Mouse (Mus musculus): ENCODE results near the gene Zar1l. TPM values are rescaled to one million over a fixed set of nuclear protein-coding genes. Genes with fewer than 3 reads are reported as not detected.
"Not testable (repeated sequence)": the region's sequence is repeated elsewhere in the genome, so short reads cannot be mapped to it uniquely, and the experiment has no call there.

Gene Zar1l
- polyA plus RNA-seq, 1 experiment from 2014 or later, result not detected

DNA sequence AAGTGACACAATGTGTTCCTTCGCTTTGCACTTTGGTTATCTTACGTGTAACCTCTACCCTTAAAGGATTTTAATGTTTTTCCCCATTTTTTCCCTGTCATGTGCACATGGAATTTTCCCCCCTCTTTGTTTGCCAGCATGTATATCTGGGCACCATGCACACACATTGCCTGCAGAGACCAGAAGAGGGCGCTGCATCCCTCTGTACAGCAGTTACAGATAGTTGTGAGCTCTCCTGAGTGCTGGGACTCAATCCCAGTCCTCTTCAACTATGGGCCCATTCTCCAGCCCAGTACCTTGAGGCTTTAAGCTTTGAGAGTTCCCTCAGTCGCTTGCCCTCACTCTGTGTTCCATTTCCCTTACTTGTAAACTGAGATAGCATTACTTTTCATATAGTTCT, 4.7 kb downstream of the Zar1l start:
- Histone ChIP-seq H3K36me3 (replicated peaks; ENCODE audit: control insufficient read depth, insufficient read depth, low read depth, low read length) (no peaks in the 10 kb centered on the region), H3K4me1 (ENCODE audit: control insufficient read depth, insufficient read depth, low read length) (no peaks in the 10 kb centered on the region), H3K9ac (replicated peaks; ENCODE audit: low read length) (no peak overlapping the region), H3K27ac (replicated peaks; ENCODE audit: low read depth, low read length) (no peak overlapping the region), H3K9me3 (replicated peaks; ENCODE audit: control insufficient read depth, low read length) (no peaks in the 10 kb centered on the region), H3K4me3 (ENCODE audit: low read depth, low read length) (no peak overlapping the region), H3K4me2 (ENCODE audit: low read depth, low read length) (no peak overlapping the region), H3K27me3 (ENCODE audit: control insufficient read depth, insufficient read depth, low read length) (no peaks in the 10 kb centered on the region)
- no peak for ATAC-seq (replicated peaks; ENCODE audit: insufficient number of reproducible peaks, low FRiP score, low TSS enrichment, low read depth)
- DNase-seq (ENCODE audit: low spot score), result no peak
- 82% methylated on average over 4 of the region's 4 CpGs for WGBS

DNA sequence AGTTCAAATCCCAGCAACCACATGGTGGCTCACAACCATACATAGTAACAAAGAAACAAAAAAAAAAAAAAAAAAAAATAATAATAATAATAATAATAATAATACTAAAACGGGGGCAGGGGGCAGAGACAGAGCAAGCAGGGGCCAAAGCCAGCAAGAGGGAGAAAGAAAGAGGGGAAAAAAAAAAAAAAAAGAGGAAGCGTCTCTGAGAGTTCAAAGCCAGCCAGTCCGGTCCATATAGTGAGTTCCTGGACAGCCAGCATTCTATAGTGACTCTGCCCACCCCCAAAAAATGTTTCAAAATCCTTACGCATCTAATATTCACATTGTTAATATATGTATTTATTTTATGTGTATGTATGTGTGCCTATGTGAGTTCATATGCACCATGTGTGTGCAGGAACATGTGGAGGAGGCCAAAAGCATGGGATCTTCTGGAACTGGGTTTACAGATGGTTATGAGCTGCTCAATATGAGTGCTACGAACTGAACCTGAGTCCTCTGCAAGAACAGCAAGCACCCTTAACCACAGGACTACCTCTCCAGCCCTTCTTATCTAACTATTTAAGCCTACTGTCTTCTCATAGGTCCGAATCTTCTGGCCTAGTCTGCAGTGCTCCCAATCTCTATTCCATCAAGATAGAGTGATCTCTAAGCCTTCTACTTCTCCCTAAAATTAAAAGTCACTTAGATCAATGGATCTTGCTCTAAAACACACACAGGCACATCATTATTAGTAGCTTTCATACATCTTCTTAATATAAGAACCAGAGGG, 7.3 kb downstream of the Zar1l start:
- H3K4me3 ChIP-seq (ENCODE audit: low read depth, low read length), result no peak overlapping the region
- H3K27me3 ChIP-seq (ENCODE audit: control insufficient read depth, insufficient read depth, low read length), result no peaks in the 10 kb centered on the region
- no peak overlapping the region for H3K27ac ChIP-seq (replicated peaks; ENCODE audit: low read depth, low read length)
- WGBS, result 84% methylated on average over 6 of the region's 6 CpGs
- no peaks in the 10 kb centered on the region for H3K36me3 ChIP-seq (replicated peaks; ENCODE audit: control insufficient read depth, insufficient read depth, low read depth, low read length)
- DNase-seq (ENCODE audit: low spot score), result no peak
- H3K4me2 ChIP-seq (ENCODE audit: low read depth, low read length), result no peak overlapping the region
- no peak for ATAC-seq (replicated peaks; ENCODE audit: insufficient number of reproducible peaks, low FRiP score, low TSS enrichment, low read depth)
- no peak overlapping the region for H3K9ac ChIP-seq (replicated peaks; ENCODE audit: low read length)
- H3K4me1 ChIP-seq (ENCODE audit: control insufficient read depth, insufficient read depth, low read length), result no peaks in the 10 kb centered on the region
- H3K9me3 ChIP-seq (replicated peaks; ENCODE audit: control insufficient read depth, low read length), result no peaks in the 10 kb centered on the region

DNA sequence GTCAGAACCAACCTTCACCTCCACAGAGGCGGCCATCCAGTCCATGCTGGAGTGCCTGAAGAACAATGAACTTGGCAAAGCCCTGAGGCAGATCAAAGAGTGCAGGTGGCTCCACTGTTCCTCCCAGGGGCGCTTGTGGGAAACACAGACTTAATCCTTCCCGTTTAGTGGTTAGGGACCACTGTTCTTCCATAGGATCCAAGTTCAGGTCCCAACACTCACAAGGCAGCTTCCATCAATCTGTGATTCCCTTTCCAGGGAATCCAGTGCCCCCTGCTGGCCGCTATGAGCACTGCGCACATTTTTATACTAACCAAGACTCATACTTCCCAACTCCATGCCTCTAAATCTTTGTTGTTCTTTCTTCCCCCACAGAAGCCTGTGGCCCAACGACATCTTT, 22.2 kb downstream of the Zar1l start:
- WGBS, result 45% methylated on average over 6 of the region's 6 CpGs
- no peak overlapping the region for H3K4me3 ChIP-seq (ENCODE audit: low read depth, low read length)
- peak; percentile 45 for DNase-seq (ENCODE audit: low spot score)
- H3K4me1 ChIP-seq (ENCODE audit: control insufficient read depth, insufficient read depth, low read length), result no peaks in the 10 kb centered on the region
- H3K27ac ChIP-seq (replicated peaks; ENCODE audit: low read depth, low read length), result no peak overlapping the region
- no peaks in the 10 kb centered on the region for H3K27me3 ChIP-seq (ENCODE audit: control insufficient read depth, insufficient read depth, low read length)
- H3K9ac ChIP-seq (replicated peaks; ENCODE audit: low read length), result no peak overlapping the region
- H3K36me3 ChIP-seq (replicated peaks; ENCODE audit: control insufficient read depth, insufficient read depth, low read depth, low read length), result no peaks in the 10 kb centered on the region
- ATAC-seq (replicated peaks; ENCODE audit: insufficient number of reproducible peaks, low FRiP score, low TSS enrichment, low read depth), result no peak
- no peaks in the 10 kb centered on the region for H3K9me3 ChIP-seq (replicated peaks; ENCODE audit: control insufficient read depth, low read length)
- H3K4me2 ChIP-seq (ENCODE audit: low read depth, low read length), result no peak overlapping the region

DNA sequence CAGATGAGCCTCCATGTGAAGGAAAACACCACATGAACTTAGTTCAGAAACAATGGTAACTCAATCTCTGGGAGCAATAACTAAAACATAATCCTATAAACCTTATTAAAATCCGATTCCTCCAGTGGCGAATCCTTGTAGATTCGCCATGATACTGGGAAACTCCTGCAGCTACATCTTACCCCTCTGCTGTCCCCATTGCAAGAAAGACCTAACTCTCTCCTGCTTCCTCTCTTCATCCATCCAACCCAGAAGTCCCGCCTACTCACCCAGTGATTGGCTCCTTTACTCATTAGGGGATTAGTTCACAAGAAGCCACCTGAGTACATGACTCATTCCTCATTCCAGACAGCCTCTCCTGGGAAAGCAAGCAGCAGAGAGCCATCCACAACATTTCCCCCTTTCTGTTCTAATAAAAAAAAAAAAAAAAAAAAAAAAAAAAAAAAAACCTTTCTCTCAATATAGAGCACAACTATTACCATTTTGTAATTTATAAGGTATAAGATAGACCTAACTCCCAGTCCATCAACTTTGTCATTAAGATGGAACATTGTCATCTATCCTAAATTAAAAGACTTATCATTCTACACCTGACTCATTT, 26.3 kb downstream of the Zar1l start:
- not testable (repeated sequence) for H3K4me1 ChIP-seq (ENCODE audit: control insufficient read depth, insufficient read depth, low read length); H3K36me3 ChIP-seq (replicated peaks; ENCODE audit: control insufficient read depth, insufficient read depth, low read depth, low read length); H3K27me3 ChIP-seq (ENCODE audit: control insufficient read depth, insufficient read depth, low read length); DNase-seq (ENCODE audit: low spot score); ATAC-seq (replicated peaks; ENCODE audit: insufficient number of reproducible peaks, low FRiP score, low TSS enrichment, low read depth); H3K4me3 ChIP-seq (ENCODE audit: low read depth, low read length); H3K4me2 ChIP-seq (ENCODE audit: low read depth, low read length); H3K9ac ChIP-seq (replicated peaks; ENCODE audit: low read length); H3K9me3 ChIP-seq (replicated peaks; ENCODE audit: control insufficient read depth, low read length); H3K27ac ChIP-seq (replicated peaks; ENCODE audit: low read depth, low read length)
- 89% methylated on average over 4 of the region's 4 CpGs for WGBS

DNA sequence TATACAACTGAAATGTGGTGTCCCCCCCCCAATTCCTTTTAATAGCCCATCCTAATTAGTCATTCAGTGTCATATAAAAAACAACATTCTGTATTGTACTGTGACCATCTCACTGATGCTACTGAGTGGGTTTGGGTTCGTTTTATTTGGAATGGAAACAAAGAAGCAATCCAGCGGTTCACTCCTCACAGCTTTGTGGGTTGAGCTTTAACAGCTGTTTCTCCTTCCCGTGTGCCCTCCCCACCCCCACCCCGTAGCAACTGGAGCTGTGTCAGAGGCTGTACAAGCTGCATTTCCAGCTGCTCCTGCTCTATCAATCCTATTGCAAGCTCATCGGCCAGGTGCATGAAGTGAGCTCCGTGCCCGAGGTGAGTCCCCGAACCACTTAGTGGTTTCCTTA, 27.1 kb downstream of the Zar1l start:
- WGBS, result 60% methylated on average over 8 of the region's 8 CpGs
- H3K4me1 ChIP-seq (ENCODE audit: control insufficient read depth, insufficient read depth, low read length), result no peaks in the 10 kb centered on the region
- H3K9me3 ChIP-seq (replicated peaks; ENCODE audit: control insufficient read depth, low read length), result no peaks in the 10 kb centered on the region
- H3K9ac ChIP-seq (replicated peaks; ENCODE audit: low read length), result no peak overlapping the region
- peak; percentile 22 for DNase-seq (ENCODE audit: low spot score)
- H3K27ac ChIP-seq (replicated peaks; ENCODE audit: low read depth, low read length), result no peak overlapping the region
- H3K36me3 ChIP-seq (replicated peaks; ENCODE audit: control insufficient read depth, insufficient read depth, low read depth, low read length), result no peaks in the 10 kb centered on the region
- H3K27me3 ChIP-seq (ENCODE audit: control insufficient read depth, insufficient read depth, low read length), result no peaks in the 10 kb centered on the region
- no peak for ATAC-seq (replicated peaks; ENCODE audit: insufficient number of reproducible peaks, low FRiP score, low TSS enrichment, low read depth)
- H3K4me2 ChIP-seq (ENCODE audit: low read depth, low read length), result no peak overlapping the region
- H3K4me3 ChIP-seq (ENCODE audit: low read depth, low read length), result no peak overlapping the region

DNA sequence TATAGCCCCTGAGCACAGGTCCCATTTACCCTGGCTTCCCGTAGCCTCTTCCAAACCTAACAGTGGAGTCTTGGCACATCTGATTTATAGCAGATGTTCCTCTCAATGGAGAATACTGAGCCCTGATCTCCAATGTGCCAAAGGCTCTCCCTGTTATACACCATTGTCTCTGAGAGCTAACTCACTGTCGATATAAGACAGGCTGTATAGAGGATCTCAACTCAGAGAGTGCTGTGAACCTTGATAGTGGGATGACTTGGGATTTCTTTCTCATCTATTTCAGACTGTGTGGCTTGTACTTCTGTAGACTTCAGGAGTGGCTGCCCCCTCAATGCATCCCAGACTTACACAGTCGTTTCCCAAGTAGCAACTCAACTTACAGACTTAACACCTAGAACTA, 27.7 kb downstream of the Zar1l start:
- no peak overlapping the region for H3K27ac ChIP-seq (replicated peaks; ENCODE audit: low read depth, low read length)
- DNase-seq (ENCODE audit: low spot score), result no peak
- no peak overlapping the region for H3K4me3 ChIP-seq (ENCODE audit: low read depth, low read length)
- H3K27me3 ChIP-seq (ENCODE audit: control insufficient read depth, insufficient read depth, low read length), result no peaks in the 10 kb centered on the region
- H3K9me3 ChIP-seq (replicated peaks; ENCODE audit: control insufficient read depth, low read length), result no peaks in the 10 kb centered on the region
- no peak overlapping the region for H3K9ac ChIP-seq (replicated peaks; ENCODE audit: low read length)
- ATAC-seq (replicated peaks; ENCODE audit: insufficient number of reproducible peaks, low FRiP score, low TSS enrichment, low read depth), result no peak
- H3K4me1 ChIP-seq (ENCODE audit: control insufficient read depth, insufficient read depth, low read length), result no peaks in the 10 kb centered on the region
- no peak overlapping the region for H3K4me2 ChIP-seq (ENCODE audit: low read depth, low read length)
- no peaks in the 10 kb centered on the region for H3K36me3 ChIP-seq (replicated peaks; ENCODE audit: control insufficient read depth, insufficient read depth, low read depth, low read length)
- whole genome bisulfite sequencing, result 83% methylated on average over 3 of the region's 3 CpGs

DNA sequence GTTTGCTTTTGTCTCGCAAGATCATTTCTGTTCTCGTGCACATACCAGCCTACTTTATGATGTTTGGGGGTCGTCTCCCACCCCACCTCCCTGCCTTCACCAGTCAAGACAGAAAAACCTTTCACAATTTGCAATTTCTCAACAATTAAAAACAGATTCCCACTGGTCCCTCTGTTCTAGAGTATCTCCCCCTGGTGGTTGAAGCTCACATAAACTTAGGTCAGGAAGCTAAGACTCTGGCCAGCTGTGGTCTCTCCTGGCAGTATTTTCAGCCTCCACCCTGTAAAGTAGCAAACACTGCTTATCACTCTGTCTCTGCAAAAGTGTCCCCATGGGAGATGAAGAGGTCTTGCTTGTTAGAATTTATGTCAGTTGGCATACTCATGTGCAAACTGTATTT, 32.8 kb downstream of the Zar1l start:
- no peak overlapping the region for H3K9ac ChIP-seq (replicated peaks; ENCODE audit: low read length)
- H3K4me3 ChIP-seq (ENCODE audit: low read depth, low read length), result no peak overlapping the region
- no peak for ATAC-seq (replicated peaks; ENCODE audit: insufficient number of reproducible peaks, low FRiP score, low TSS enrichment, low read depth)
- H3K4me1 ChIP-seq (ENCODE audit: control insufficient read depth, insufficient read depth, low read length), result no peaks in the 10 kb centered on the region
- H3K36me3 ChIP-seq (replicated peaks; ENCODE audit: control insufficient read depth, insufficient read depth, low read depth, low read length), result no peaks in the 10 kb centered on the region
- WGBS, result 47% methylated on average over 3 of the region's 3 CpGs
- DNase-seq (ENCODE audit: low spot score), result peak; percentile 81
- H3K27me3 ChIP-seq (ENCODE audit: control insufficient read depth, insufficient read depth, low read length), result no peaks in the 10 kb centered on the region
- no peak overlapping the region for H3K4me2 ChIP-seq (ENCODE audit: low read depth, low read length)
- H3K9me3 ChIP-seq (replicated peaks; ENCODE audit: control insufficient read depth, low read length), result no peaks in the 10 kb centered on the region
- H3K27ac ChIP-seq (replicated peaks; ENCODE audit: low read depth, low read length), result no peak overlapping the region

DNA sequence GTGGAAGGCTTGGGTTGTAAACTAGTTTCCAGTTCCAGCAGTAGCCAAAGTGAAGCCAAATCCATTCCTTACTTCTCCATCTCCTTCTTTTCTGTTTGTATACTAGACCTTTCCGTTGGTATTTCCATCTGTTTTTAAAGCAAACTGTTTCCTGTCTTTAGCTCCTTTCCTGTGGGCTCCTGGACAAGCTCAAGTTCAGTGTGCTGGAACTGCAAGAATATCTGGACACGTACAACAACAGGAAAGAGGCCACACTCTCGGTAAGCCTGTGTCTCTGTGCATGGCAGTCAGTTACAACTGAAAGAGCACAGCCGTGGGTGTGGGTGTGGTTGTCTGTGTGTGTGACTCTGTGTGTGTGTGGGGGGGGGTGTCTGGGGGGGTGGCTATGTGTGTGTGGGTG, 39.4 kb downstream of the Zar1l start:
- DNase-seq (ENCODE audit: low spot score) (no peak), ATAC-seq (replicated peaks; ENCODE audit: insufficient number of reproducible peaks, low FRiP score, low TSS enrichment, low read depth) (no peak)
- no peak overlapping the region for H3K9ac ChIP-seq (replicated peaks; ENCODE audit: low read length)
- no peak overlapping the region for H3K27ac ChIP-seq (replicated peaks; ENCODE audit: low read depth, low read length)
- no peaks in the 10 kb centered on the region for H3K36me3 ChIP-seq (replicated peaks; ENCODE audit: control insufficient read depth, insufficient read depth, low read depth, low read length)
- H3K4me3 ChIP-seq (ENCODE audit: low read depth, low read length), result no peak overlapping the region
- H3K27me3 ChIP-seq (ENCODE audit: control insufficient read depth, insufficient read depth, low read length), result no peaks in the 10 kb centered on the region
- H3K9me3 ChIP-seq (replicated peaks; ENCODE audit: control insufficient read depth, low read length), result no peaks in the 10 kb centered on the region
- no peak overlapping the region for H3K4me2 ChIP-seq (ENCODE audit: low read depth, low read length)
- 55% methylated on average over 4 of the region's 4 CpGs for WGBS
- H3K4me1 ChIP-seq (ENCODE audit: control insufficient read depth, insufficient read depth, low read length), result no peaks in the 10 kb centered on the region

Measured in embryonic facial prominence, embryonic 11.5 days (tissue).